Mouse (Mus musculus) frontal cortex, postnatal 36 days (tissue): ENCODE results near the gene Kif11.

ENCODE experiments used
- DNase-seq, 2 experiments: peaks; one replicate each; pipeline ENCODE4 v3.0.0; 2022; ENCODE audit warnings: low spot score in 2 of 2

Gene Kif11

DNA sequence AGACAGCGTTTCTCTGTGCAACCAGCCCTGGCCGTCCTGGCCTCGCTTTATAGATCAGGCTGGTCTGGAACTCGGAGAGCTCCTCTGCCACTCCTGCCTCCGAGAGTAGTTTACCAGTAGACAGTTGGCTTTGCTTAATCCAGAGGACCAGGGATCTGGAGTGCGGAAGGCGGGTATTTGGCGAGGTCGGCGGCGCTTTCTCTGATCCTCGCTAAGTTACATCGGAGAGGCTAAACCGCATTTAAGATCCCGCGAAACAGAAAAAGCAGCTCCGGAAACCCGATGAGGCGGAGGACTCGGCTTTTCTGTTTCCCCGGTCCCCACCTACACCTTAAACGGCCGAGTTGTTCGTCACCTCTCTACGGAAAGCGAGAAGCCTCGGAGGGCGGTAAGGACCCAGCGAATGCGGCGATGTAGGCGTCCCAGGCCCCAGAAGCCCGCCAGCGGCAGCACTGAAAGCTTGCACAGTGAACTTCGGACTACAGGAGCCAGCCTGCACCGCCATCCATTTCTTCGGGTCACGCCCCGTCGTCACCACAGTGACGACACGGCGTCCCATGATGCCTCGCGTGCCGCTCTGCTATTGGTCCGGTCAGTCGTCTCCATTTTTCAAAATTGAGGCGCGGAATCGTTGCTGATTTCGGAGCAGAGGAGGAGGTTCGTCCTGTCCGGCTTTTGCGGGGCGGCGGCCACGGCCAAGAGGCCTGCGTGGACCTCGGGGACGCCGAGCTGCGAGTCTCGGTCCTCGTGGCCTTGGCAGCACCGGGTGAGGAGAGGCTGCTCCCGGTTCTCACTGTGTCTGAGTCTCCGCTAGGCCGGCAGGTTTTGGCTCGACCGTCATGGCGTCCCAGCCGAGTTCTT, at the start of gene Kif11:
Gene Kif11, plus strand, starts transcription at position 649 of the 861 bp plus-strand sequence.
- DNase-seq: peak; percentile 96 to 99

DNA sequence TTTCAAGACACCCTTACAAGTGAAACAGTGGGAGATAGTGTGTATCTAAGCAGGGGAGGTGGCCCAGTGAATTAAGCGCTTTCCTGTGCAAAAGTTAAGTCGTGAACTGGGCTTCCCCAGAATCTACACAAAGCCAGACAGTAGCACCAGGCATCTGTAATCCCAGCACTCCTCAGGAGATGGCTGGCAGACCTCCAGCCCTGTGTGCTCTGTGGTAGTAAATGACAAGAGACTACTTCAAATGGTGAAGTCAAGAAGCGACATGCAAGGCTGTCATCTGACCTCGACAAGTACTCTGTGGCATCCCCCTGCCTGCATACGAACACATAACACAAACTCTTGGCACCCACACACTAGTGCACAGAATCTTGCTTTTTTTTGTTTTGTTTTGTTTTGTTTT, 49.0 kb upstream of the Kif11 start:
- no peak for DNase-seq

DNA sequence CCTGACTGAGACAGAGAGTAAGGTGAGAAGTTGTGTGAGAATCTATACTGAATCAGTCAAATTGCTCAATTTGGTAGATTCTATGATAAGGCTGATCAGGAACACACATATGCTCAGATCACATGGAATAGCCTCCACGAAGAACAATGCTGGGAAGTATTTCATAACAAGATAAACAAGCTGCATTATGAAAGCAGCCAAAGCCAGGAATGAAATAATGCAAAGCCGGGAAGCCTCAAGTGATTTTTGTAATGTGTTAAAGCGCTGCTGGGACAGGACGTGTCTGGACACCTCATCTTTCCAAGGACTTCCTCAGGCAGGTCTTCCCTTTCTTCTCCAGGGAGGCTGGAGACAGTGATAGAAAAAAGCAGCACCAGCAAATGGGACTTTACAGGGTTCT, 43.5 kb upstream of the Kif11 start:
- DNase-seq: no peak

DNA sequence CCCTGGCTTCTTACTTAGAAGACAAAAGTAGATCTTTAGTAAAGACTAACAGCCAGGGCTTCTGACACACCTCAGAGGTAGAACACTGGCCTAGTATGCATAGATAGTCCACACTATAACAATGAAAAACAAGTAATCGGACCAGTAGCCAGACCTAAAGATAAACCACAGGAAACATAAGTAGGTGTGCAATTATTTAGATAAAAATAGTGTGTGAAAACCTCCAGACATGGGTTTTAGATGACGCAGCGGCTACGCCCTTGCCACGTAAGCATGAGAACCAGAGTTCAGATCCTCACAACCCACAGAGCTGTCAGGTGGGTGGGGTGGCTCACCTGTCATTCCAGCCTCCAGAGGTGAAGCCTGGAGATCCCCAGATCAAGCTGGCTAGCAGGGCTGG, 42.8 kb upstream of the Kif11 start:
- no peak for DNase-seq

DNA sequence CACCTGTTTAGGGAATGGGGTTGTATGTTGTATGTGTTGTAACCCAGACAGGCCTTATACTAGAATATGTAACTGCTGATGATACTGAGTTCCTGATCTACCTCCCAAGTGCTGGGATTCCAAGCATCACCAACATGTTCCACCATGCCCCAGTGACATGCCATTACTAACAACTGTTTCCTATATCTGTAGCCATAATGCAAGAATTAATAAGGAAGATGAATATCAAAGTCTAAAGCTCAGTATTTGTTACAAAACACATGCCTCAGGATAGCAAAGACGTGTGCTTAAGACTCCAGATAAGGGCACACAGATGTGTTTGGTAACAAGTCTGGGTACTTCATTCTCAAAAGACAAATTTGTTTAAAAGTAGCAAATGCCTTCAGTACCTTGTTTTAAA, 40.8 kb upstream of the Kif11 start:
- DNase-seq: no peak

DNA sequence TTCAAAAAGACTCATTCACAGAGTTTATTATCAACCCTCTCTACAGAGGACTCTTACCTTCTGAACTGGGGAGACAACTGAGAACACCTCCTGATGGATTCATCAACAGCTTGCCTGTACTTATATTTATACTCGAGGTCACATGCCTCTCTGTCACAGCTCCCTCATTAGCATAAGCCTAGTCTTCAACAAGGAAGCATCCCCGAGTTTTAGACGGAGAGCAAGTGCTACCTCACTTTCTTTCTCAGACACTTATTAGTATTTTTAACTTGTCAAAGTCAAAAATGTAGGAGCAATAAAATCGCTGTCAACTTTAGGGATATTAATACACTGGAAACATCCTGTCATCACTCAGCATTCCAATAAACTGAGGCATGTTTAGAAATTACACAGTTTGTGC, 38.5 kb upstream of the Kif11 start, which contains the start of gene Ide:
Gene Ide, minus strand, starts transcription at position 101 of the 400 bp plus-strand sequence.
- no peak for DNase-seq

DNA sequence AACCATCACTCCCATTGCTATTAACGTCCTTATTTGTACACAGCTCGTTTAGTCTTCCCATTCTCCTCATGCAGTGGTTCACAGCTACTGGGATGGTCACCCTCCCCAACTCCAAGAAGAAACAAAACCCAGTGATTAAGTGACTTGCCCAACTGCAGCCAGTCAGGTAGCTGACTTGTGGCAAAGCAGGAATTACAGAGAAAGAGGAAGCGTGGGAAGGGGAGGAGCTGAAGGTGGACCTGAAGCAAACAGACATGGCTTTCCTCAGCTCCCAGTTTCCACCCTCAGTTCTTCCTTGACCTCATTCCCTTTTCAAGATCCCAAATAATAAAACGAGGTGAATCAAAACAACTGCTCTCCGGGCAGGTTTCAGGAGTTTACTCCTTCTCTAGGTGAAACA, 35.7 kb upstream of the Kif11 start:
- DNase-seq: no peak

DNA sequence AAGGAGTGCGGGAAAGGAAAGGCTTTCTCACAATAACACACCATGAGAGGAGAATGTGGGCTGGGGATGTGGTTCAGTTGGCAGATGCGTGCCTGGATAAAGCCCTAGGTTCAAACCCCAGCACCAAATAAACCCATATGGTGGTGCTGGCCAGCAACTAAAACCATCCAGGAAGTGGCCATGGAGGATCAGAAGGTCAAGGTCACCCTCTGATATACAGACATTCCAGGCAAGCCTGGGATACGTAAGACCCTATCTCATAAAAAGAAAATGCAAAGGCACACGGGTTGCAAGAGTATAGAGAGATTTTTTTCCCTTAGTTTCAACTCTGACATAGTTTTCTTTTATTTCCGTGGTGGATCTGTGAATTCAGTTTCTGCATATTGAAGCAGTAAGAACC, 35.3 kb upstream of the Kif11 start:
- DNase-seq: no peak

DNA sequence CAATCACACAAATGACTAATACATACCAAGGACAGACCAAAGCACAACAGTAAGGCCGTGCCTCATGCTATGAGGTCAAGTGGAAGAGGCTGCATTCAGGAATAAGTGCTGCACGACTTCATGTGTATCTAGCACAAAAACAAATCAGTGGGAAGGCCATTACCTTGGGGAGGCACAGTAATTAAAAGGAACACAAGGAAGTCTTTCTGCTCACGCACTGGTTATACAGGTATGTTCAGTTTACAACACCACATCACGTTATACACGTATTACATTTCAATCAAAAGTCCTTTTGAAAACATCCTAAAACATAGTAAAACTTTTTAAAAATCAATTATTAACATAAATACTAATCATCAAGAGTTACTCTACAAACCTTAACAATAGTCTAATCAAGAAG, 32.3 kb upstream of the Kif11 start:
- no peak for DNase-seq

DNA sequence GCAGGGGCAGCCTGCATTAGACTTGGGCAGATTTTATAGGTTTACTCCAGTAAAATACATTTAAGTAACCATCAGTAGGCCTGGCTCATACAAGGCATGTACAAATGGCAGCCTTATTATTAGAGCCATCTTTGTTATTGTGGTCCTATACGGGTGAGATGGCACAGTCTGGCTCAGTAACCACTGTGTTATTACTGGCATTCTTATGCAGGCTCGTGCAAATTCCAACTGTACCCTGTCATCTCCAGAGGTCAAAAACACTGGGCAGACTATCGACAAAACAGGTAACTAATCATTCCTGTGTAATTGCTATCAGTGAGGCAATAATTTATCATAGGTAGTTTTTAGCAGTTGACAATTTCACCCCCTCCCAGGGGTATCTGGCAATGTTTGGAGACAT, 29.9 kb upstream of the Kif11 start:
- DNase-seq: no peak

DNA sequence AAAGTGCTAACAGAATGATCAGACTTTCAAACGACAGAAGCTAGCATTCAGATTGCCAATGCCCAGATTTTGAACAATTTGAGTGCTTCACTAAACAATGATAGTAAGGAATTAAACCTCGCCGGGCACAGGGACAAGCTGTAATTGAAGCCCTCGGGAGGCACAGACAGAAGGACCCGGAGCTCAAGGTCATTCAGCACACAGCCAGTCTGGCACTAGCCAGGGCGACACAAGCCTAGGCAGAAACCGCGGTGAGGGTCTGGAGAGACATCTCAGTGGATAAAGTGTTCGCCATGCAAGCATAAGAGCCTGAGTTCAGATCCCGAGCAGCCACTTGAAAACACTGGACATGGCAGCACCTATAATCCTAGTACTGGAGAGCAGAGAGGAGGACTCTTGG, 27.9 kb upstream of the Kif11 start:
- DNase-seq: no peak

DNA sequence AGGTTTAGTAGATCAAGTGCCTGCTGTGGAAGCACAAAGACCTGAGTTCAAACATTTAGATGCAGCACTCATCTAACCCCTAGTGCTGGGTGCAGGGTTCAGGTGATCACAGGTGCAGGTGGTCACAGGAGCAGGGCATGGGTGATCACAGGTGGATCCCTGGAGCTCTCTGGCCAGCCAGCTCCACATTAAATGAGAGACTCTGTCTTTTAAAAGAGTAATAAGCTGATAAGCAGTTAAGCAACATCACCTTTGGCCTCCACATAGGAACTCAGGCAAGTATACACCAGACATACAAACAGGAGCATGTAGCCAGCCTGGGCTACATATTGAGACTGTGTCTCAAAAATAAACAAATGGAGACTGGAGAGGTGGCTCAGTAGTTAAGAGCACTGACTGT, 27.3 kb upstream of the Kif11 start:
- no peak for DNase-seq

DNA sequence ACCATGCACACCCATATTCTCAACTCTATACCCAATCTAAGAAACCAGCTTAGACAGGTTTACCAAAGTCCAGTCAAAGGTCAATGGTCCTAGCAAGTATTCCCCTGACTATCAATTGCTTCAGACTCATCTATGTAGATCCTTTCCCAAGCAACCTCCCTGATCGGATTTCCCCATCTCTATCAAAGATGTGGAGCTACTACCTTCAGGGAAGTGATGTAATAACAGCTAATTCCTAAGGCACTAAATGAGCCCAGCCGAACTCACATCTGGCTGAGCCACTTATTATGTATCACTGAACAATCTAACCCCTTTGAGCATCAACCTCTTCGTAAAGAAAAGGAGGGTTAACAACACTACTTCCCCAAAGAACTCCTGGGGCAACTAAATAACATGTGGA, 23.4 kb upstream of the Kif11 start:
- no peak for DNase-seq

DNA sequence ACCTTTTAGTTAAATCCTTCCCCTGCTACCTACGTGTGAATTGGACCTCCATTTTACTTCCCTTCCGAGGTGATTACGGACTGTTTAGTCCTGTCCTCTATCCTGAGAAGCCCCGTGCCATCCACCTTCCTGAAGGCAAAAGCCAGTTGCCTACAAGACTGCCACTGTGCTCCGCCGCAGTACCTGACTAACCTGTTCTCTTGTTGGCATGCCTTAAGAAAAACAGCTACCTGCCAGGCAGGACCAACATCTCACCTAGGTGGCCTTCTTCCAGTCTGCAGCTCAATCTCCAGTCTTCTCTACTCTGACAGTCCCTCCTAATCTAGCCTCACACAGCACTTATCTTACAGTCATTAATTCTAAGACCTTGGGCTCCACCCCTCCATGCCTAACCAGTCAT, 22.9 kb upstream of the Kif11 start:
- DNase-seq: no peak

DNA sequence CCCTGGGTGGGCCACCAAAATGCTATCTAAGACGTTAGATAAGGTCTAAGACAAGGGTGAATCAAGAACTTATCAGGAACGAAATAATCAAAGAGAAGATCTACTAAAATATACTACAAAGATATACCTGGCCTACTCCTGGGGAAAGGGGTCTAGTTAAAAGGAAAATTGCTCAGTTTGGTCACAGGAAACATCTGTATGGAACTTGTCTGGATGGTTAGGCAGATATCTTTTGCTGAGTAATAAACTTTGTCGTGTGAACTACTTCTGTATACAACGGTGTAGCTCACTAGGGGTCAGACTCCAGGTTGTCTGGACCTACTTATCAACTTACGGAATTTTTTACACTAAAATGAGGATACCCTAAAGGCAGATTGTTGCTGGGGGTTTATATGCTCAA, 16.2 kb upstream of the Kif11 start:
- no peak for DNase-seq

DNA sequence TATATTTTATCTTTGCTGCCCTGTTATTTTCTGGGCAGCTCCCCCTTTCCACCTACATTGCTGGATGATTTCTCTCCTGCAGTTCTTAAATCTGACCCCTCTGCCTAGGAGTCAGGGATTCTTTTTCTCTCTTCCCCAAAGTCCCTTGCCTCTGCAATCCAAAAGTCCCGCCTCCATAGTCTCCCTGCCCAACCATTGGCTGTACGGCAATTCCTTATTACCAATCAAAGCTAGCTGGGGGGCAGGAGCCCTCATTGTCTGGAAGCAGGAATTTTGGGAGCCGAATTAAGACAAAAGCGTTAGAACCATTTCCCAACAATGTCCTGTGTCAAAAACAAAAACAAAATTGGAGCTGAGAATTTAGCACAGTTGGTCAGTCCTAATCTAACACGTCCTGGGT, 13.7 kb upstream of the Kif11 start:
- no peak for DNase-seq

DNA sequence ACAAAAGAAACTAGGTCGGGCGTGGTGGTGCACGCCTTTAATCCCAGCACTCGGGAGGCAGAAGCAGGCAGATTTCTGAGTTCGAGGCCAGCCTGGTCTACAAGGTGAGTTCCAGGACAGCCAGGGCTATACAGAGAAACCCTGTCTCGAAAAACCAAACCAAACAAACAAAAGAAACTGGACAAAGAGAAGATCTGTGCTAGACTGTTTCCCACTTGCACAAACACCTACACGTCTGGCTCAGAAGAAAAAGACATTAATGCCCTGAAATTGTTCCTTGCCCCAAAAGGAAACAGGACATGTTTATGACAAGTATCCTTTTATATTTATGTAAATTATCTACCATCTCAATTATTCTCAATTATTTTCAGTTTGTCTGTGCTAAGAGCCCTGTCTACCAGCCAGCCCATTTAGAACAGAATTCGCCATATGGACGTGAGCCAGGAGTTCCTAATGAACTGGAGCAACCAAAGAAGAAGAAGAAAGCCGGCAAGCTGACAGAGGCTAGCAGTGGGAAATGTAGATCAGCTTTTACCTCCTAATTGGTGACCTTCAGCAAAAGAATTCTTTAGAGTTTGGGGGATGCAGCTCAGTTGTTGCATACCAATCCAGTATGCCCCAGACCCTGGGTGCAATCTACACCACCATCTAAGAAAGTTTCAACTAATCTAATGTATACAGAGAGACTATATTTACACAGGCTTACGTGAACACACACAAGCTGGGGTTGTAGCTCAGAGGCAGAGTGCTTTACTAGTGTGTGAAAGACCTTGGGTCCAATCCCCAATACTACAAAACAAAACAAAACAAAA, 12.9 kb upstream of the Kif11 start:
- peak in 1 of 2 experiments; percentile 22 for DNase-seq

DNA sequence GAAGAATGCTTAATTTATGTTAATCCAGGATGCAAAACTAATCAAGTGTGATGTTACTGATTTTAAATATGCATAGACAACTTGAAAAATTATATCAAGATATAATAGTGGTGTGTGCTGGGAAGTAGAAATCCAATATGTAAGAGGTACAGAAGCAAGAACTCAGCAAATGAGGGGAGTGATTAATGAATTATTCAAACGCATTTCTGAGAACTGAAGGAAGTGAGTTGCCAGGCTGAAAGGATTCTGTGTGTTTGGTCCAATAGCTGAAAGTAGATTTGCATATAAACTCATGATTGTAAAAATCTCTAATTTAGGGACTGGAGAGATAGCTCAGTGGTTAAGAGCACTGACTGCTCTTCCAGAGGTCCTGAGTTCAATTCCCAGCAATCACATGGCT, 7.2 kb upstream of the Kif11 start:
- no peak for DNase-seq

DNA sequence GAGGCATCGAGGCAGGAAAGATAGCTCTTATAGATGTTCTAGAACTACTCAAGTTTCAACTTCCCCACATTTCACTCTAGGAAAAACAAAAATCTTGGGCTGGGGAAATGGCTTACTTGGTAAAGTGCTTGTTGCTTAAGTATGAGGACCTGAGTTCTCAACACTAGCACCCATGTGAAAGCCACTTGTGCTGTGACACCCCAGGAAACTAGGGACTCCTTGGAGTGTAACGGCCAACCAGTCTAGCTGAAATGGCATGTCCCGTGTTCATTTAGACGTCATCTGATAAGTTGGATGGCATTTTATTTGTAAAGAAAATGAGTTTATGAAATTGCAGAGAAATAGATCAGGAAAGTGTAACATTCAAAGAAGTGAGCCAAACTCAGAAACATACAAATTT, 6.3 kb upstream of the Kif11 start:
- DNase-seq: no peak

DNA sequence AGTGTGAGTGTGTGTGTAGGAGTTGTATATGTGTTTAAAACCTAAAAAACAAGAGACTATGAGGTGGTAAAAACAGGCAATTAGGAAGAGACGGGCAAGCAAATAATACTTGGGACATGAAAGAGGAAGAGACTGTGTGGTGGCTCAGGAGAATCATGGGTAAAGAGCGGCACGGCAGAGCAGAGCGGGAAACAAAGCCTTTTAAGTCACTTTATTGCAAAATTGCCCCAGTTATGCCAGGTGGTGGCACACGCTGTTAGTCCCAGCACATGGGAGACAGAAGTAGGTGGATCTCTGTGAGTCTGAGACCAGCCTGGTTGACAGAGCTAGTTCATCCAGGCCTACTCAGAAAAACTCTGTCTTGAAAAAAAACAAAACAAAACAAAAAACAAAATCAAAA, 5.8 kb upstream of the Kif11 start:
- no peak for DNase-seq

DNA sequence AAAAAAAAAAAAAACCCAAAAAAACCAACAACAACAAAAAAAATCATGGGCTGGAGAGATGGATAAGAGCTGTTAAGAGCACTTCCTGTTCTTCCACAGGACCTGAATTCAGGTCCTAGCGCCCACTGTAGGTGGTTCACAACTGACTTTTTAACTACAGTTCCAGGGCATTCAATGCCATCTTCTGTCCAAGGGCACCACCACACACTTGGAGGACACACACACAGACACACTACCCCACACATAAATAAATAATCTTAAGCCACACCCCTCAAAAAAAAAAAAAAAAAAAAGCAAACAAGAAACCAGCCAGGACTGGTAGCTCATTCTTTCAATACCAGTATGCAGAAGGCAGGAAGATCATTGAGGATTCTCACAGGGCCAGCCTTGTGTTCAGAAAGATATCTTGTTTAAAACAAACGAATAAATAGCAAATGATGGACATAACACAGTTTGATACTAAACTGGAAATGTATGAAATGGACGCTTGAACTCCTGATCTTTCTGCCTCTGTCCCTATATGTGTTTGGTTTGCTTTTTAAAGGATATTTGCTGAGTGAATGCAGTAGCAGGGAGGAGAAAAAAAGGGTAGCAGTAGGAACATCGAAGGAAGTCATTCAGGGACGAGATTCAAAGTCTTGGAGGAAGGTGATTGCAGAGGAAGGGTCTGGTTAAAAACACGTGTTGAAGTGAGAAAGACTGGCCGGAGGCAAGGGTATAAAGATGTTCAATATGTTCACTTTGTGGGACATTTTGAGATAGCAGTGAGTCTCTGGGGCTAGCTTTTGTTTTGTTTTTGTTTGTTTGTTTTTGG, 1.1 kb upstream of the Kif11 start:
- no peak for DNase-seq

DNA sequence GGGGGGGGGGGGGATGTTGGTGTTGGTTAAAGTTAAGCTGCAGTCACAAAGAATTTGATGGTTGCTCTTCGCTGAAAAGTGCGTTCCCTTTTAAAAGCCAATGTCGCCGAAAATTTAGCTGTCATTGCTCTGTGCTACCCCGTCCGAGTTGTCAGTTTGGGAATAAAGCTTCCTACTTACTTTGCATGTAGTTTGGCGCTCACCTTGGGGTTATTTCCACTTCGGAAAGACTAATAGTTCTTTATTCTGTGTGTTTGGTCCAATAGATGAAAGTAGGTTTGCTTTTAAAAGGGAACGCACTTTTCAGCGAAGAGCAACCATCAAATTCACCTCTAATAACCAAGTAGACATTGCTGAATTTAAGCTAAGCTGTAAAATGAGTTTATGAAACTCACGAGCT, 638 bp downstream of the Kif11 start:
- DNase-seq: no peak
